Mouse (Mus musculus): ENCODE measurements around the gene Rftn2.

GRCm38 (mm10) chr1:55228256-55228884, 1.8 kb upstream of the Rftn2 start:
- TF ChIP-seq CTCF (IDR thresholded peaks at IDR 0.05; ENCODE audit: low read depth) (no peak), EP300 (IDR thresholded peaks at IDR 0.05; ENCODE audit: low read depth) (no peak)

All from heart, postnatal 0 days (tissue).